Mouse (Mus musculus) natural killer cell, adult 2 months (primary cell): Measurements from ENCODE around the gene 1700019N19Rik.

ENCODE experiments used
- DNase-seq, 2 experiments: peaks; one replicate each; pipeline ENCODE4 v3.0.0; 2022; ENCODE audit warnings: low spot score in 2 of 2

Gene 1700019N19Rik

DNA sequence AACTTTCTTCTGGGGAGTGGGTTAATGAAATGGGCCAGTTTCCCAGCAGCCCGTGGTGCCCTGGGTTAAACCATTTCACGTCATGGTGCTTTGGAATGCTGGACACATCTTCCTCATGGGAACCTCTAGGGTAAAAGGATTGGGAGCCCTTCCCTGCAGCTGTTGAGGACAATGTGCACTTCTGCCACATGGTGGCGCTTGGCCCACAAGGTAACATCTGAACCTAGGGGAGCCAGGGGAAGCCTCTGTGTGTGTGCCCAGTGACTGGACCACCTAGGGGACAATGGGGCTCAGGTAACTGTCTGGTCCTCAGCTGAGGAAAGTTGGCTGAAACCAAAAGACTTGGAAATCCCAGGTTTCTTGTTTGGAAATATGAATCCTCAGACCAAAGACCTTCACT, 12.1 kb upstream of the 1700019N19Rik start:
- peak in 1 of 2 experiments; percentile 24 for DNase-seq

DNA sequence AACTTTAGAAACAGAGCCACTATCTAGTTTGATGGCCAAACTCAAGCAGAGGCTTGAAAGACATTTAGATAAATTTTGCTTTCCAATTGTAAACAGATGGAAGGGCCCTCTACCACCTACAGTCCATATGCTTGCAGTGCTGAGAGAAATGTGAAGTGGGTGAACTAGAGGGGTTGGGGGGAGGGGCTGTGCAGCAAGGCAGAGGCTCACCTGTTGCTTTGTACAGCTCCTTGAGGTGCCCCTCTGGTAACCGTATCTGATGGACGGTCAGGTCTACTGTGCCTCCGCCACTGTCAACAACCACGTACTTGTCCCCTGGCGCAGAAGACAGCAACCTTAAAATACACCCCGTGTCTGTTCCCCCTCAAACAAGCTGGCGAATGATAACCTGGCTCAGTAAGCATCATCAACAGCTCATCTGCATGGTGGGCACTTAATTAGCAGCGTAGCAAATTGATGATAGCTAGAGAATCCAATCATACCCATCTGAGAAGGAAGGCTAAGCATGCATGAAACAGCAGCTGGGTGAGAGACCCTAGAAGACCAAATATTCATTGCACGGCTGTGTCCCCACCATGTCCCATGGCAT, 11.0 kb upstream of the 1700019N19Rik start:
- DNase-seq = no peak

DNA sequence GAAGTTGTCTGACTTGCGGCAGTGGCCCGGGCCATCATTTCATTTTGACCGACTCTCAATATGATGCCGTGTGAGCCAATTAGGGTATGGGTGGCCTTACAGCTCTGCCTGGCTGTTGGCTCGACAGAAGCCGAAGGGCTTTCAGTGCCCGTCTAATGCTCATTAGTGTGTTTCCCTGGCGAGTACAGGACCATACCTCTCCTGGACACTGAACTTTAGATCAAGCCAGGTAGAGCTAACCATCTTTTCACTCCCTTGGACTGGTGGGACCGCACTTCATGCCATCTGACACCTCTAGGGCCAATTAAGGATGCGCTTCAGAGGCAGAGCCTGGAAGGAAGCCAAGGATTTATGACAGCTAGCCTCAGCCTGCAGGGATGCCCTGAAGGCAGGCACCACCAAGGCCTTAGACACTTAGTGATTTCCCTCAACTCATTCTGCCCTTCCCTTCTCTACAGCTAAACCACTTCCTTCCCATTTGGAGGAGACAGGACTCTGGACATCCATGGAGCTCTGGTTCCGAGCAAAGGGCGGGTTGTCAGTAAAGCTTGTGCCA, 931 bp upstream of the 1700019N19Rik start:
- DNase-seq = no peak

DNA sequence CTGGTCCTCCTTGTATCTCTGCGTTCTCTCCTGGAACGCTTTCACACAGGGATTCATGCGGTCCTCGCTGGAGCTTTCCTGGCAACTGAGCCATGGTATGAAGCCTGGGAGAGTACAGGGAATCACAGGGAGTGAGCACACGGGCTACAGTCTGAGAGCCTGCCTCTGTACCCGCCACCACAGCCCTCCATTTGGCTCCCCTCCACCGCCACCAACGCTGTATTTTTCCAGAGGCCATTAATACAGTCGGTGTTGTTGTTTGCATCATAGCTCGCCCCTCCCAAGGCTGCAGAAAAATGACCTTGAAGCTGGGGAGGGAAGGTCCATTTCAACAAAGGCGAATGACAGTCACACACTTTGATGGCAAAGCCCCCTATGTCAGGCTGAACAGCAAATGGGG, 5.1 kb downstream of the 1700019N19Rik start:
- DNase-seq = no peak

DNA sequence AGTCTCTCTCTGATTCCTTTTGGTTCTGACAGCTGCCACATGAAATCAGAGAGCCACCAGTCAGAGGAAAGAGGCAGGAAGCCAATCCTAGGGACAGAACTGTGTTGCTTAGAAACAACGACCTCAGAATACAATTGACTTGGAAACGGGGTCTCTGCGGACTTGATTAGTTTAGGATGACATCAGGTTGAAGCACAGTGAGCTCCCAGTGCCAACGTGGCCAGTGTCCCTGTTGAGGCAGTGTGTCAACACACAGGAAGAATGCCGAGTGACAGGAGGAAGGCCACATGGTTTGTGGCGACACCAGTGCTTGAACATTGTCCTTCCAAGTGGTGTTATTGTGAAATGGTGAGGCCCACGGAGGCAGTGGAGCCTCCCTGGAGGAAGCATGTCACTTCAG, 10.3 kb downstream of the 1700019N19Rik start:
- no peak for DNase-seq

DNA sequence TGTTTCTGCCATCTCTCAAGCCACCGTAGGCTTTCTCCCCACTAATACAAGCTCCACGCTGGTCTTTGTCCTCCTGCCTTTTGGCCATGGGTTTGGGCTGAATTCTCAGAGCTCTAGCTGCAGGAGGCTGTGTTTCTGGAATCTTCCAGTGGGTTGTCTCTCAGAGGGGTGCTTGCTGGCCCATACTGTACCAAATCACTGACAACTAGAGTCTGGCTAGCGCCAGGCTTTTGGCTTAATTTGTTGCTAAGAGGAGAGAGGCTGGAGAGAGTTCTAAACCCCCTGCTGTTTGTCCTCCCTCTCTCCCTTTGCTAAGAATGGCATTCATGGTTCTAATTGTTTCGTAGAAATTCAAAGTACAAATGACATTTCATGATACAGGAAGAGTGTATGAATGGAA, 12.7 kb downstream of the 1700019N19Rik start:
- DNase-seq = no peak

DNA sequence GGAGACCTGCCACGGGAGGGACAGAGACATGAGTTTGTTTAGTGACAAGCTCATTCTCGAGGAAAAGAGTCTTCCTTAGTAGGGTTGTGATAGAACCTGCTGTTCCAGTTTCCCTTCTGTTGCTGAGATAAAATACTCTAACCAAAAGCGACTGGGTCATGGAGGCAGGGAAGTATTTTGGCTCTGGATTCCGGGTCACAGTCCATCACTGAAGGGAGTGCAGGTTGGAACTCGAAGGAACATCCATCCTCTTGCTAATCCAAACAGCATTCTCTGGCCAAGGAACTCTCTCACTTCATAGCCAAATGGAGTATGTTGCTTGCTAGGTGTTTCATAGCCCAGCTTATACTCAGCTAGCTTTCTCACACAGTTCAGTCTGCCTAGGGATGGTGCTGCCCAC, 17.8 kb downstream of the 1700019N19Rik start:
- DNase-seq = no peak

DNA sequence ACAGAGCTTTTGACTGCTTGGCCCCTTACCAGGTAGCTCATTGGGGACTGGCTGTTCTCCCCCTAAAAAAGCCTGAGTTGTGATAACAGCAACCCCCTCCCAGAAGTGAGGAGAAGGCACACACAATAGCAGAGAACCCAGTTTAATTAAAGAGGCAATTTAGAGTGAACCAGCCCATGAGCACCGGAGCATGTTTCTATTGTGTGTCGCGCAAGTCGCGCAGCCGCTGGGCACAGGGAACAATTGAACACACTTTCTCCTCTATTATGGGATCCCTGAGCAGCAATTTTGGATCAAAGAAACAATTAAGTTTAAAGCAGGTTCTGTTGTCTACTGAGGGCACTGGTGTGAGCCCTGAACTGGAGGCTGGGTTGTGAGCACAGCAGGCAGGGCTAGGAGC, 26.9 kb downstream of the 1700019N19Rik start:
- no peak for DNase-seq

DNA sequence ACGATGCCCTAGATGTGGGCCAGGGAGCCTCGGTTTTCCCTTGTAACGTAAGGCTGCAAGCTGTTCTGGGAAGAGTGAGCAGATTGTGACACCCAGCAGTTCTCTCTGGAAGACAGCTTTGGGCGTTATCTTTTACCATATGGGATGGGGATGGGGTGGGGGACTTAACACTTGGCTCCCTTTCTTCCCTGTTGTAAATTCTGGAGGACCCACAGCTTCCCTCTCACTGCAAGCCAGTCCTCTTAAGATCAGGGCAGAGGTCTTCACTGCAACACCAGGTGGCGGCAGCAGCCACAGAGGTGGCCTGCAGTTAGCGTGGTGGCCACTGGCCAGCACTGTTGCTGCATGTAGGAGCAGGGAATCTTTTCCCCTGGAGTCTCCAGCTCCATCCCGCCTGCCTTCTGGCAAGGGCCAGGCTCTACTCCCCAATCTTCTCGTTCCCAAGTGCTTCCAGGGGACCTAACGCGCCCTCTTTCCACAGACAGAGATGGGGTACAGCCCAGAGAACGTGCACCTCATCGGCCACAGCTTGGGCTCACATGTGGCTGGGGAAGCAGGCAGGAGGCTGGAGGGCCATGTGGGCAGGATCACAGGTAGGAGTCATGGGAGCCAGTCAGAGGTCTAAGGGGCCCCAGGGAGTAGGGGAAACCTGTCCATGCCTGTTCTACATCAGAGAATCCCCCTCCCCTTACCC, 31.3 kb downstream of the 1700019N19Rik start:
- no peak for DNase-seq

DNA sequence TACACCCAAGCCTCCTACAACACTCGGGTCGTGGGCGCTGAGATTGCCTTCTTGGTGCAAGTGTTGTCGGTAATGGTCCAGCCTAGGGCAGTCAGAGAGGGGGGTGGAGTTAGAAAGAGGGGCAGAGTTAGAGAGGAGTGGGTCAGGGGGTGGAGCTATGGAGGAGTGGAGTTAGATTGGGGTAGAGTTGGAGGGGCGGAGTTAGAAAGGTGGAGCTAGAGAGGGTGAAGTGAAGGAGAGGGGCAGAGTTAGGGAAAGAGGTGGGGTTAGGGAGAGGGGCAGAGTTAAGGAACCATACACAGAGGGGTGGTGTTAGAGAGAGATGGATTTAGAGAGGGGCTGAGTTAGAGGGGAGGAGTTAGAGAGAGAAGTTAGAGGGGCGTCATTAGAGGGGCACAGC, 31.9 kb downstream of the 1700019N19Rik start:
- no peak for DNase-seq

DNA sequence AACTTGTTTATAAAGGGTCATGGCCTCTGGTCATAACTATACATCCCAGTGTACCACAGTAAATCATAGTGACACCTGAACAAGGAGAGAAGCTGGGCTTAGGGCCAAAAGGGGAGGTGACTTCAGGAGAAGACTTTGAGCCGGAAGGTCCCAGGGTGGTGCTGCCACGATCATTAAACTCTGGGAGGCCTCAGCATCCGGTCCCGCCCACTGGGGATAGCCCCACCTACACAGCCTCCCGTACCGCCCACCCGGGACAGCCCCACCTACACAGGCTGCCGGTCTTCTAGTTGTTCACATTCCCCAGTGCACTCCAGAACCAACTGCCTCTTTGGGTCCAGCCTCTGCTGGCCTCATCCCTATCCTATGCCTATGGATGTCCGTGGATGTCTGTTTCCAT, 34.8 kb downstream of the 1700019N19Rik start, which contains the start of gene Pnliprp2:
TSS of gene Pnliprp2 (plus strand) at position 297 of the 400 bp plus-strand sequence.
- no peak for DNase-seq

DNA sequence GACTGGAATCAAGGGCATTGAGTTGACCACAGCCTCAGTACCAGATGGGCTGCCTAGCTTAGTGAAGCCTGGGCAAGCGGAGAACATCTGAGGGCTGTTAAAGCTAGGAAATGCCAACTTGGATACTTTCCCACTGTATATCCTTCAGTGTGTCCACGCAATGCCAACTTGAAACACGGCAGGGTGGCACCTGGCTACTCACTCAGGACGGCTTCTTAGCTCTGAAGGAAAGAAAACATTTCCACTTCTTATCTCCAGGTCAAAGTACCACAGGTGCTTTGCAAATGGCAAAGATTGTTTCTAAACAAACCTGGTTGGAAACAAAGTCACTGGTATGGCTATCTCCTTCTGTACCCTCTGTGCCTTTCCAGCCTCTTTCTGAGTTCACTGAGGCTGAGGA, 35.4 kb downstream of the 1700019N19Rik start:
- no peak for DNase-seq

DNA sequence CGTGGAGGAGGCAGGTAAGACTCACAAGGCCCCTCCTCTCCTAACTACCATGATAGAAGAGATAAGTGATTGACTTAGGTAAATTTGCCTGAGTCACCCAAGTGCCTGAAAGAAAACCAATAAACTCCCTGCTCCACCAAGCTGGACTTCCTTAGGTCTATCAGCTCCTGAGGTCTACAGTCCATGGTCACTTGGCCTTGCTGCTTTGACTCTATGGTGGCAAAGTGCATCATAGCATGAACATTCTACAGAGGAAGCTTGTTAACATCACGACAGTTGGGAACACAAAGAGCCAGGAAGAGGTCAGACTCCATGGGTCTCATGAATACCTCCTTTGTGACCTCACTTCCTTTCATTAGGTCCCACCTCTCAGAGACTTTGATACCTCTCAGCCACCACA, 42.8 kb downstream of the 1700019N19Rik start:
- DNase-seq = no peak

DNA sequence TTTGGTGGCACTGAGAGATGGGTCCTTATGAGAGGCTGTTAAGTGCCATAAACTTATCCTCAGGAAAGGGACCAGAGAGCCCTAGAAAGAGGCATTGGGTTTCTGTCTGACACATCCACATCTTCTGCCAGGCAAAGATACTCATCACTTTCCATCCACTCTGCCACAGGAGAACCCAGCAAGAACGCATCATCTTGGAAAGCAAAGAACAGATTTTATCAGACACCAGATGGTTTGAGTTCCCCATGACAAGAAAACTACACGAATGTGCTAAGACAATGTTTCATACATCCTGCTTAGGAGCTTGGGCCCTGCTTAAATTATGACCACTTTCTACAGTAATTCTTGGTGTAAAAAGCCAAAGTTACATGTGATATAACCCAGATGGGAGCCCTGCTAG, 43.4 kb downstream of the 1700019N19Rik start:
- no peak for DNase-seq

DNA sequence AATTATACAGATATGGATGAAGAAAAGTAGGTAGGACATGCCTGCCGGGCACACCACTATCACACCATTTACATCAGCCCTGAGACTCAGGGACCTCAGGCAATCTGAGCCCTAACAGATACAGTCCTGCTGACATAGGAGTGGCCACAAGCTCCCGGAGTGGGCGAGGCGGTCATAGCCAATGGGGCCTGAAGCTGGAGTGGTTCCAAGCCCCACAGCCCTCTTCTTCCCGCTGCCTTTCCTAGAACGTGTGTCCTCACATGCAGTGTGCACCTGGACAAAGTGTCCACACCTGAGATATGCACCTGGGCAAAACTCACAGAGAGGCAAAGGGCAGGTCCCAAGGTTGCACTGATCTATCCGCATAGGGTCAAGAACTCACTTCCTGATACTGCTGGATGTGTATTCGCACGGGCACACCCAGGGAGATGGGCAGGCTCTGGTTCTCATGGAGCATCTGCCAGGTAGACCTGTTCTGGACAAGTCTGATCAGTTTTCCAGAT, 46.7 kb downstream of the 1700019N19Rik start:
- DNase-seq = no peak

DNA sequence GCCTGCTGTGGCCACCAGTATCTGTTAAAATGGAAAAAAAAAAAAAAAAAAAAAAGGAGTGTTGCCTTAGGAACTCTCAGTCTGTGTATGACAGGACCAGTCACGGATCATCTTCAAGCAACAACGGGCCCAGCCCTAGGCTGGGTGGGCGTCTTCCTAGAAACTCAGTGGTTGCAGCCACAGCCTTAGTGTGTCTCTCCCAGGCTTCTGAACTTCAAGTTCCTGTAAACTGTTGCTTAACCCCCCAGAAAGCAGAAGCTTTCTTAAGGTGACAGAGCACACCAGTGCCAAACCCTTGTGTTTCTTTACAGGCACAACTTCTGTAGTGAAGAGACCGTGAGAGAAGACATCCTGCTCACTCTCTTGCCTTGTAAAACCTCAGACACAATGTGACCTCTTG, 50.5 kb downstream of the 1700019N19Rik start:
- DNase-seq = no peak

DNA sequence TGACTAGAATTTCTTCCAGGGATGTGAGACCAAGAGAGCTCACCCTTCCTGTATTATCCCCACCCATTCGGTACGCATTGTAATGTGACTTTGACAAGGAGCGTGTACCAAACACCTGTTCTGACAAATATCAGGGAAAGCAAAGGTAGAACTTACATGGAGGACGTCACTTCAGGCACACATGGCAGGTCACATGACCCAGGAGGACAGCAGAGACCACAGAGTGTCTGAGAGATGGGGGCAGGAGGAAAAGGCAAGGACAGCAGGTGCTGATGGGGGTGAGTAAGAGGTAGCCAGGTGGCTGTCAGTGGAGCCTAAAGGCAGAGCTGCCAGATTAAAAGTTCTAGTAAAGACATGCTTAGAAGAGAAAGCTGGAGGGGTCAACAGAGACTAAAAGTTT, 51.5 kb downstream of the 1700019N19Rik start:
- no peak for DNase-seq

DNA sequence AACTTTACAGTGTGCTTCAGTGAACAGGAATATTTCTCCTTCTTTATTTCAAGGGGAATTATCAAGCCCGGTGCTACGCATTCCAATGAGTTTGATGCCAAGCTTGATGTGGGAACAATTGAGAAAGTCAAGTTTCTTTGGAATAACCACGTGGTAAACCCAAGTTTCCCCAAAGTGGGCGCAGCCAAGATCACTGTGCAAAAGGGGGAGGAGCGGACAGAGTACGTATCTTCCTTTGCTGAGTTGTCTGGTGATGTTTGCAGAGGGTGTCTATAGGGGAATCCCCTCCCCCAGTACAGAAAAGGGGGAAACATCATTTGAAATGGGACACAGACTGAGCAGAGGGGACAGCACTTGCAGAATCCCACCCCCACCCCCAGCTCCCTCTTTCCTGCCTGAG, 53.2 kb downstream of the 1700019N19Rik start:
- DNase-seq = no peak

DNA sequence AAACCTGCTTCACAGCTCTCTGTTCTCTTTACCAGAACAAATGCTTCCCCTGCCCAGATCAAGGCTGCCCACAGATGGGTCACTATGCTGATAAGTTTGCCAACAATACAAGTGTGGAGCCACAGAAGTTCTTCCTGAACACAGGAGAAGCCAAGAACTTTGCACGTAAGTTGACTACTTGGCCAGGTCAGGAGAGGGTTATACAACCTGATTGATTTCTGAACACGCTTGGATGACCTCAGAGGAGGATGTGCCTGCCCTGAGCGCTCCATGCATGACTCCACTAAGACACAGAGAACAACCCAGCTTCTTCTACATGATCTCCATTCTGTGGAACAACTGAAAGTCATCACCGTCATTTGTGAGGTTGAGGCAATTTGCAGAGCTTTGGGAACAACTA, 56.1 kb downstream of the 1700019N19Rik start:
- no peak for DNase-seq
